Mouse (Mus musculus) neutrophil, adult 5-6 weeks (primary cell): ENCODE data around the gene Olfr350. TPM values are rescaled to one million over a fixed set of nuclear protein-coding genes. Genes with fewer than 3 reads are reported as not detected.

Experiments used
- ATAC-seq: fragments of 151-379, 151-347 bp; 2 replicates; pipeline ENCODE4 v1.8.0; 2017; ENCODE audit warnings: mild to moderate bottlenecking, moderate TSS enrichment; ENCODE audit not compliant: insufficient number of reproducible peaks, poor library complexity, low FRiP score, severe bottlenecking; ENCODE audit errors: extremely low read depth
- total RNA-seq: library from RNA; stranded (forward); fragments of 200-1000 nt; gene quantifications from 2 replicates; pipeline ENCODE4 v1.2.3, GENCODE M21; 2017

Olfr350 gene
- total RNA-seq = not detected in 2 replicates

DNA sequence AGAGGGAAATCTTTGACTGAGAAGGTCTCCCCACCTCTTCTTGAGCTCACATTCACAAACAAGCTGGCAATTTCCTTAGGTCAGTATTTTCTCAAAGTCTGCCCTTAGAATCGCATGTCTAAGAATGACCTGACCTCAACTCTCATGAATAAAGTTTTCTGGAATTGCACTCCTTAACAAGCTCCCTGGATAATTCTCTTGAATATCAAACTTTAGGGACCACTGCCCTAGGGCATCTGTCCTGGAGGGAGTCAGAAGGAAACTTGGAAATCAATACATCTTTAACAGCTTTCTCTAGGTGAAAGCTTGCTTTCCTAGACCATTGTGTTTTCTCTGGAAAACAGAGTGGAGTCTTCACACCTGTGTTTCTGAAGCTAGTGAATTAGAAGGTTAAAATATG lies at the start of gene Olfr350:
Olfr350 (plus strand) TSS at position 301 of the 400 bp plus-strand sequence.
- no peak for ATAC-seq

- ATAC-seq = no peak
Measured at GRCm38 (mm10) chr2:36816932-36817331, 29.2 kb upstream of the Olfr350 start, which contains the start of gene Olfr3. Gene Olfr3 (minus strand): TSS chr2:36817032.

DNA sequence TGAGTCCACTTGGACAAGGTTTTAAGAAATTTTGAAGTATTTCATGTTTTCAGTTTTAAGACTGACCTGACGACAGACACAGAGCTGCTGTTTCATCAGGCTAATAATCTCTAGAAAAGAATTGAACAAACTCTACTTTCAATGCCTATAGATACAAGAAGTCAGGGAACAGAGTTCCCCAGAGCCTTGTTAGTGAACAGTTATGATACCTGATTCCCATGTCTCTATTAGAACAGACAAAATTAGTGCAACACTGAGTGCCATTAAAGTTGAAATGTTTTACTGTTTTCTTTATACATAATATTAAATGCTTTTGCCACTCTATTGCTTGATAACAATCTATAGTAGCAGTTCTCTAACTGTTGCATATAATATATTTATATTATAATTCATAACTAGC lies 16.4 kb downstream of the Olfr350 start, which contains the start of gene Olfr351:
Olfr351 (minus strand) TSS at position 101 of the 400 bp plus-strand sequence.
- no peak for ATAC-seq

GRCm38 (mm10) chr2:36868160-36868559 lies 22.1 kb downstream of the Olfr350 start, which contains the start of gene Olfr352:
Gene Olfr352 (plus strand): TSS chr2:36868460.
- ATAC-seq = no peak

DNA sequence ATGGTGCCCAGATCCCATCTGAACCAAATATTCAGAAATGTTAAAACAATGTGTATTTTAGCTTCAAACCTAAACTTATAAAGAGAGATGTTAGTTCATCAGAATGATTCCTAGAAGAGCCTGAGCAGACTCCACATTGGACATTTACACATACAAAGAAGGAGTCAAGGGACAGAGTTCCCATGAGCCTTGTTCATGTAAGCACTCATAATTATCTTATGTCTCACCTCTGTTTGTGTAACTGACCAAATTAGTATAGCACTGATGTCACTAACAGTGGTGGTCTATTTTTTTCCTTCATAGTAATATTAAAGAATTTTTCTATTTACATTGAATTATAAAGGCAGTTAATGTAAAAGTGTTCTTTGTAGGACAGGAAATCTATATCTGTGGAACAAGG lies 46.7 kb downstream of the Olfr350 start, which contains the start of gene Olfr353:
Olfr353 (minus strand) TSS at position 101 of the 400 bp plus-strand sequence.
- ATAC-seq = no peak

GRCm38 (mm10) chr2:36897114-36897513 lies 51.0 kb downstream of the Olfr350 start:
- no peak for ATAC-seq

Other genes starting within 250 kb of the Olfr350 start
- gene Olfr345, start 206.3 kb upstream of the Olfr350 start, total RNA-seq = not detected in 2 replicates
- not detected in 2 replicates for gene Olfr346, start 160.5 kb upstream of the Olfr350 start, total RNA-seq
- not detected in 2 replicates for gene Olfr347, start 114.4 kb upstream of the Olfr350 start, total RNA-seq
- gene Olfr348, start 62.0 kb upstream of the Olfr350 start, total RNA-seq = not detected in 2 replicates
- not detected in 2 replicates for gene Olfr50, start 55.8 kb upstream of the Olfr350 start, total RNA-seq
- not detected in 2 replicates for gene Olfr3, start 29.3 kb upstream of the Olfr350 start, total RNA-seq
- not detected in 2 replicates for gene Olfr351, start 16.4 kb downstream of the Olfr350 start, total RNA-seq
- gene Olfr352, start 22.1 kb downstream of the Olfr350 start, total RNA-seq = not detected in 2 replicates
- not detected in 2 replicates for gene Olfr353, start 46.6 kb downstream of the Olfr350 start, total RNA-seq
- not detected in 2 replicates for gene Olfr354, start 59.4 kb downstream of the Olfr350 start, total RNA-seq
- not detected in 2 replicates for gene Olfr355, start 82.6 kb downstream of the Olfr350 start, total RNA-seq
- not detected in 2 replicates for gene Olfr356, start 90.8 kb downstream of the Olfr350 start, total RNA-seq
- not detected in 2 replicates for gene Olfr357, start 147.5 kb downstream of the Olfr350 start, total RNA-seq
- gene Olfr358, start 163.0 kb downstream of the Olfr350 start, total RNA-seq = not detected in 2 replicates
- not detected in 2 replicates for gene Olfr360, start 219.4 kb downstream of the Olfr350 start, total RNA-seq
- not detected in 2 replicates for gene Olfr361, start 243.0 kb downstream of the Olfr350 start, total RNA-seq